In genomic region chr2:27507562-27507961, GRCm38 (mm10) we compare ENCODE assay signal across 8 mouse cellular contexts. TPM values are rescaled to one million over a fixed set of nuclear protein-coding genes. Genes with fewer than 3 reads are reported as not detected.
A peak's percentile ranks its signal among the peaks of the same experiment; 100 is the strongest.
DNase-seq lines count a peak whose midpoint lies in the region; ATAC-seq and TF ChIP-seq lines count a peak whose summit lies in the region.

Gene Brd3 (minus strand): TSS chr2:27507662.

- no peak within 1 kb of the TSS for H3K4me3 ChIP-seq in left cerebral cortex, adult 2 months
- no peak within 1 kb of the TSS for H3K4me3 ChIP-seq in heart, embryonic 10.5 days
- H3K4me3 ChIP-seq in midbrain, embryonic 15.5 days = no peak within 1 kb of the TSS

- H3K4me1 ChIP-seq in heart, embryonic 10.5 days = peaks cover 42% of the 10 kb centered on the region
- H3K4me1 ChIP-seq in midbrain, embryonic 15.5 days = no peaks in the 10 kb centered on the region

- TF ChIP-seq CTCF in left cerebral cortex, adult 2 months (IDR thresholded peaks at IDR 0.05) = no peak

- H3K27me3 ChIP-seq in heart, embryonic 10.5 days (ENCODE audit: insufficient read depth, poor library complexity, severe bottlenecking) = no peaks in the 10 kb centered on the region
- no peaks in the 10 kb centered on the region for H3K27me3 ChIP-seq in midbrain, embryonic 15.5 days (replicated peaks)

- H3K36me3 ChIP-seq in heart, embryonic 10.5 days = no peaks in the 10 kb centered on the region
- no peaks in the 10 kb centered on the region for H3K36me3 ChIP-seq in midbrain, embryonic 15.5 days (replicated peaks)

- 66% methylated on average over 4 of the region's 4 CpGs for WGBS in heart, embryonic 10.5 days
- 63% methylated on average over 4 of the region's 4 CpGs for WGBS in midbrain, embryonic 15.5 days

- no peak within 1 kb of the TSS for H3K27ac ChIP-seq in left cerebral cortex, adult 2 months
- 0 out of 2 replicates have a peak within 1 kb of the TSS, but pooled peaks have one; percentile 11 for H3K27ac ChIP-seq in heart, embryonic 10.5 days
- H3K27ac ChIP-seq in midbrain, embryonic 15.5 days = no peak within 1 kb of the TSS

- no peak within 1 kb of the TSS for H3K4me2 ChIP-seq in midbrain, embryonic 15.5 days

- no peak for ATAC-seq in common myeloid progenitor, adult 5-6 weeks (replicated peaks; ENCODE audit: low read depth, poor library complexity, severe bottlenecking)
- ATAC-seq in midbrain, embryonic 15.5 days (replicated peaks) = no peak

- DNase-seq in left cerebral cortex, adult 2 months (ENCODE audit: extremely low spot score in 1 of 2, low spot score in 2 of 2) = no peak
- DNase-seq in left cerebral cortex, adult 9 months (ENCODE audit: low spot score in 2 of 2) = no peak
- no peak for DNase-seq in heart, embryonic 10.5 days (ENCODE audit: low spot score)
- DNase-seq in layer of hippocampus, postnatal 25 days (ENCODE audit: extremely low spot score in 1 of 2, low spot score in 1 of 2) = no peak
- DNase-seq in cerebellum, postnatal 36 days = no peak
- no peak for DNase-seq in urinary bladder, adult 18-20 months (ENCODE audit: low spot score in 2 of 2)

- H3K9ac ChIP-seq in midbrain, embryonic 15.5 days = no peak within 1 kb of the TSS

- intact Hi-C loops in left cerebral cortex, adult 2 months (cut with DNase I) = loop anchor here (1.0 to 5.0 kb wide), 2 partner anchors 18 to 225 kb away; no protein-coding TSS in a partner anchor

- H3K9me3 ChIP-seq in heart, embryonic 10.5 days = no peaks in the 10 kb centered on the region
- H3K9me3 ChIP-seq in midbrain, embryonic 15.5 days = no peaks in the 10 kb centered on the region

RNA-seq across cellular contexts. Expression of gene Brd3, which starts in this region (rescaled TPM):
- total RNA-seq in left cerebral cortex, adult 2 months (2021) = 10 to 100 TPM; 43.6 to 52.2 TPM
- total RNA-seq in common myeloid progenitor, adult 5-6 weeks (2017) = 27.0 and 47.2 TPM in 2 replicates
- 90.5 and 135 TPM in 2 replicates for polyA plus RNA-seq in heart, embryonic 10.5 days (2016; fragmentation: Nextera tagmentation; extraction: Ambion mirVana)
- 10 to 100 TPM; 51.0 to 53.7 TPM for total RNA-seq in layer of hippocampus, postnatal 25 days (2021)
- polyA plus RNA-seq in midbrain, embryonic 15.5 days (2015; fragmentation: Nextera tagmentation; extraction: Ambion mirVana) = 137 and 152 TPM in 2 replicates
